Mouse (Mus musculus): ENCODE data around the gene 1700034I23Rik.

- TF ChIP-seq POLR2A (IDR thresholded peaks at IDR 0.05; ENCODE audit: borderline replicate concordance, insufficient read depth, low read length) (no peak), CTCF (IDR thresholded peaks at IDR 0.05; ENCODE audit: borderline replicate concordance, insufficient read depth, low read depth, low read length) (no peak)
These were observed 49.0 kb upstream of the 1700034I23Rik start for GRCm38 (mm10) chr3:40951365-40951764.
